Mouse (Mus musculus) cerebellum, postnatal 25 days (tissue): ENCODE results near the gene Zfp871.

ENCODE experiments used
- DNase-seq, 2 experiments: peaks; one replicate each; pipeline ENCODE4 v3.0.0; 2021; ENCODE audit warnings: mixed read lengths in 2 of 2

The Zfp871 gene

GRCm38 (mm10) chr17:32788094-32788559 lies at the start of gene Zfp871:
Gene Zfp871 (minus strand): TSS chr17:32788287.
- DNase-seq, result peak; percentile 87 to 88

- DNase-seq, result no peak
Measured at GRCm38 (mm10) chr17:32830418-32830782, 42.3 kb upstream of the Zfp871 start.

GRCm38 (mm10) chr17:32829540-32830417 lies 41.7 kb upstream of the Zfp871 start, which contains the start of gene Zfp799:
Gene Zfp799 (minus strand): TSS chr17:32830261.
- peak; percentile 81 to 82 for DNase-seq

- DNase-seq, result no peak
Measured at GRCm38 (mm10) chr17:32816074-32816784, 28.1 kb upstream of the Zfp871 start.

- no peak for DNase-seq
Measured at GRCm38 (mm10) chr17:32814136-32814535, 26.0 kb upstream of the Zfp871 start.

GRCm38 (mm10) chr17:32810648-32811047 lies 22.6 kb upstream of the Zfp871 start:
- DNase-seq, result no peak

- peak; percentile 65 to 73 for DNase-seq
Measured at GRCm38 (mm10) chr17:32809544-32810374, 21.7 kb upstream of the Zfp871 start, which contains the start of gene Zfp811. Gene Zfp811 (minus strand): TSS chr17:32809931.

- peak; percentile 15 to 20 for DNase-seq
Measured at GRCm38 (mm10) chr17:32808921-32809320, 20.8 kb upstream of the Zfp871 start.

GRCm38 (mm10) chr17:32789244-32789643 lies 1.2 kb upstream of the Zfp871 start:
- DNase-seq, result no peak

- no peak for DNase-seq
Measured at GRCm38 (mm10) chr17:32788576-32788975, 489 bp upstream of the Zfp871 start.

GRCm38 (mm10) chr17:32787436-32788093 lies 522 bp downstream of the Zfp871 start:
- DNase-seq, result no peak

- no peak for DNase-seq
Measured at GRCm38 (mm10) chr17:32786944-32787343, 1.1 kb downstream of the Zfp871 start.

- no peak for DNase-seq
Measured at GRCm38 (mm10) chr17:32785656-32786055, 2.4 kb downstream of the Zfp871 start.

- DNase-seq, result no peak
Measured at GRCm38 (mm10) chr17:32777564-32777963, 10.5 kb downstream of the Zfp871 start.

- DNase-seq, result peak in 1 of 2 experiments; percentile 29
Measured at GRCm38 (mm10) chr17:32771213-32771612, 16.9 kb downstream of the Zfp871 start.

GRCm38 (mm10) chr17:32766422-32766821 lies 21.7 kb downstream of the Zfp871 start:
- DNase-seq, result no peak

GRCm38 (mm10) chr17:32757331-32757730 lies 30.8 kb downstream of the Zfp871 start:
- DNase-seq, result no peak

- DNase-seq, result peak; percentile 13 to 42
Measured at GRCm38 (mm10) chr17:32753634-32754033, 34.5 kb downstream of the Zfp871 start.

GRCm38 (mm10) chr17:32752813-32753360 lies 35.2 kb downstream of the Zfp871 start:
- no peak for DNase-seq

- no peak for DNase-seq
Measured at GRCm38 (mm10) chr17:32750611-32751010, 37.5 kb downstream of the Zfp871 start.

GRCm38 (mm10) chr17:32741057-32741456 lies 47.0 kb downstream of the Zfp871 start:
- DNase-seq, result no peak

GRCm38 (mm10) chr17:32738406-32738805 lies 49.7 kb downstream of the Zfp871 start:
- DNase-seq, result no peak
